Mouse (Mus musculus): ENCODE measurements around the gene Smarca1. TPM values are rescaled to one million over a fixed set of nuclear protein-coding genes. Genes with fewer than 3 reads are reported as not detected.

Gene Smarca1
- total RNA-seq, 2 experiments from 2014 or later, result 1.1 to 1.6 TPM

DNA sequence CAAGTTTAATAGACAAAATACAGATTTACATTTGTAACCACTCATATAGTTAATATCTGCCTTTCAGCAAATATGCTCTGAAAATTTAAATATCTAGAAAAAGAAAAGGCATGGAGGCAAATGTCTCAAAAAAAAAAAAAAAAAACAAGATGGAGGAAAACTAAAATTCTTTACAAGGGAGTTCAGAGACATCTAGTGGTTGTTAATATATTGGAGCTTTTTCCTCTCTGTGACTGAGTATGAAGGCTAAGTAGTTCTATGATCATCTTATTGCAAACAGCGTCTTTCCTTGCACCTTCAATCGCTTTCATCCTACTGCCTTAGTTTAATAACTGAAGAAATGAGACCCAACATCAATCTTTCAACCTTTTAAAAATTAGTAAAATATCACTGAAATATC, 72.2 kb downstream of the Smarca1 start:
- intact Hi-C loops (cut with DNase I), result no loop called here

DNA sequence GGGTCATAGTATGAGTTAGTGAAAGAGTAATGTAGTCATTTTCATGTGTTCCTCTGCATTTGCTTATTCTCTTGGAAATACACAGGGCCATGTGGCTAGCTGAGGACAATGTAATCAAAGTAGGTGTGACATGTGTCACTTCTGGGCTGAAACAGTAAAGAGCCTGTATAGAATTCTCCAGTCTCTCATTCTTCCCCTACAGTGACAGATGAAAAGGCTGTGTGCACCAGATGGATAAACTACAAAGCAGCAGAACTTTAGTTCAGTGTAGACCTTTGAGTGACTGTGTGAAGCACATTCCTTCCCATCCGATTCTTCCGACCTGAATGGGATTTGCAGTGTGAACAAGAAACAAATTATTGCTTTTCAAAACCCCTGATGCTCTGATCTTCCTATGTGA, 84.1 kb downstream of the Smarca1 start:
- no peak for DNase-seq
- intact Hi-C loops (cut with DNase I), result no loop called here

More for the DNA sequence above, 72.2 kb downstream of the Smarca1 start:
- DNase-seq, result no peak

DNA sequence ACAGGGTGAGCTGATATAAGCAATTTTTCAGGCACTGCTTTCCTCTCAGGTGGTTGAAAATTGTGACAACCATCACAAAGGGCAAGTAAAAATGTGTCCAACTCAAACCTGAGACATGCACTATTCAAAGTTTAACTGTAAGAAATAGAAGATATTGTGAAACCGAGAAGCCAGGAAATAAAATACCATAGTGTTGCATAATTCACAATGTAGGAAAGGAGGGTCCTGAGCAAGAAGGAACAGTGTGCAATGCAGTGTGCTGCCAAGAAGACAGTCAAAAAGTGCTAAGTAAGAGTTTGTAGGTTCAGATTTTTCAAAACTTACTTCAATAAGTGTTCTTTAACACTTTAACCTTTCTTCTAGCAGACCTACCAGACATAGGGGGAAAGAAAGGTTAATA, 128.3 kb downstream of the Smarca1 start:
- DNase-seq, result no peak
- intact Hi-C loops (cut with DNase I), result no loop called here

DNA sequence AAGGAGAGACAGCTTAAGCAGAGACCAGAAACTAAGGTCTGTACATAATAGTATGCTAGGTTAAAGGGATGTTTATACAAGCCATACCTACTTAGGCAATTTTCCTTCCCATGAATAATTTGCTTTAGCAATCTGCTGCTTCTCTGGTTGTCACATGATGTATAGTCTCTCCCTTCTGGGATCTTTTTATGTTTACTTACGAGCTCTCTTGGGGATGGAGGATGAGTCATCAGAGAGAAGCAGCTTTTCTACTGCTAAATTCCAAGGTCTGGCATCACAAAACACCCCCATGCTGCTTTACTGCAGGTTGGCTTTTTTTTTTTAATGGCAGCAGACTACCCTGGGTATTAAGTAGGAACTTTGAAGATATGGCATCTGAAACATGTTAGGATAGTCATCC, 132.6 kb downstream of the Smarca1 start:
- intact Hi-C loops (cut with DNase I), result no loop called here
- no peak for DNase-seq

Other genes starting within 250 kb of the Smarca1 start
- gene Ocrl, start 19.4 kb upstream of the Smarca1 start, total RNA-seq (2021), result 10 to 100 TPM; 11.0 to 11.6 TPM
- gene Apln, start 141.9 kb upstream of the Smarca1 start, total RNA-seq (2021), result 10 to 100 TPM in 1 of 2 experiments, 1 to 10 TPM in 1; 8.4 to 14.5 TPM
- gene Xpnpep2, start 215.8 kb upstream of the Smarca1 start, total RNA-seq (2021), result 1 to 10 TPM; 1.6 to 2.8 TPM